Mouse (Mus musculus) erythroblast, embryonic 14.5 days (primary cell): ENCODE measurements around the gene Gpsm2.

Source experiments
- GATA1 ChIP-seq: IDR thresholded peaks from 2 replicates; pipeline ENCODE4 v1.6.1; 2012; ENCODE audit warnings: low read length, inconsistent platforms, mixed read lengths
- TAL1 ChIP-seq: IDR thresholded peaks from 3 replicates; pipeline ENCODE4 v1.6.1; 2012; ENCODE audit warnings: low read length, inconsistent platforms, mixed read lengths

DNA sequence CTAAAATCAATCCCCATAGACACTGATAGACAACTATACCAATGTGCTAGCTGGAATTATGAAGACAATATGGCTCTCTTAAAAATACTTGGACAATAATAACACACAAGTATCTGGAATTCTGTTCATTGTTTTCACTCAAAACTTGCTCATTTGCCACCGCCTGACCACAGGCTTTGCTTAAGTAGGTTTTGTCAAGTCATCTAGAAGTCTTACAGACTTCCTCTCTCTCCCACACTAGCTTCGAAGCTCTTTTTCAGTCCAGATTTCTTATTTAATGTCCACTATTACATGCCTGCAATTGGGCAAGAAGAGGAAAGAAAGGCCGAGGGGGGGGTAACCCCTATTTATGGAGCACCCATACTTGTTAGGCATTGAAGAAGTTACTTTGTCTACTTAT is 5.7 kb upstream of the Gpsm2 start:
- no peak for TF ChIP-seq GATA1
- TF ChIP-seq TAL1: no peak
